Mouse (Mus musculus) cortical plate, adult 2 months (tissue): ENCODE data around the gene Sumo2.

ENCODE experiments used
- CTCF ChIP-seq: fragments of 200-500 bp; IDR thresholded peaks from 2 replicates; pipeline ENCODE4 v1.5.1; 2011; ENCODE audit warnings: mild to moderate bottlenecking, control low read depth, low read length; ENCODE audit not compliant: insufficient read depth; ENCODE audit errors: extremely low read depth
- POLR2A ChIP-seq: fragments of 200-500 bp; IDR thresholded peaks from 2 replicates; pipeline ENCODE4 v1.6.1; 2011; ENCODE audit warnings: mild to moderate bottlenecking, low read length, control low read depth; ENCODE audit not compliant: insufficient read depth; ENCODE audit errors: extremely low read depth

GRCm38 (mm10) chr11:115473626-115474275, 62.3 kb downstream of the Sumo2 start:
- peak; percentile 99 for TF ChIP-seq CTCF
- TF ChIP-seq POLR2A, result no peak; the same call in 1 of the 2 replicates
